Mouse (Mus musculus) lung, postnatal 25 days (tissue): ENCODE results near the gene Lamb1.

Experiments used
- DNase-seq: peaks from one replicate; pipeline ENCODE4 v3.0.0; 2022; ENCODE audit warnings: low spot score

The Lamb1 gene

DNA sequence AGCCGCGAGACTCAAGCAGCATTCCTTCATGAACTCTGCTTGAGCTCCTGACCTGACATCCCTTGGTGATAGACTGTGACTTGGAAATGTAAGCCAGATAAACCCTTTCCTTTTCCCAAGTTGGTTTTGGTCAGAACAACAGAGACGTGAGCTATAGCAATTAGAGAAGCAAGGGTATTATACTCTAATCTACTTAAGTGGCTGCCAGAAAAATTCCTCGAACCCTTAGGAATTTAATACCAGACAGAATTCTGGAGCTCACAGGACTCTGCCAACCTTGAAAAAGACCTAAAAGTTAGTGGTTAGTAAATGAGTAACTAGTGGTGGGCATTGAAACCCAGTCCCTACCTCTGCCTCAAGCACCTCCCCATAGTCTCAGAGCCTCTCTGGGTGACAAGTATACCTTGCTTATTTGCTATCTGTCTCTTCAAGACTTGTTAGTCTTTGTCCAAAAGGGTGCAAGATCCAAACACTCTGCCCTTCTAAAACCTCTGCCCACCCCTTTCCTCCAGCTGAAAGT is 18.6 kb downstream of the Lamb1 start:
- DNase-seq: no peak

DNA sequence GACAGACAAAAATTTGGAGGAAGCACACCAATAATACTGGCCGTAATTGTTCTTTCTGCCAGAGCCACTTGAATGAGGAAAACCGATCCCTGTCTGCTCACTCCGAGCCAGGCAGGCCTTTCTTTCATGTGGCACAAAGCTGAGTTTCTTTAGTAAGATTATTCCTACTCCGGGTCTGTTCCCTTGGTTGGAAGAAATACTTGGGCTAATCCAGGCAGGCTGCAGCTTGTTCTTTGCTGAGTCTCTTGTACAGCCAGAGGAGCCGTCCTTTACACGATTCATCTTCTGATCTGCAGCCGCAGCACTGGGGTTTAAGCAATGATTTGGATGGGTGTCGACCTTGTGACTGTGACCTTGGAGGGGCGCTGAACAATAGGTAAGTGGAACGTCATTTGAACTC is 24.0 kb downstream of the Lamb1 start:
- no peak for DNase-seq

- no peak for DNase-seq
These were observed 25.9 kb downstream of the Lamb1 start for GRCm38 (mm10) chr12:31290951-31291350.

- no peak for DNase-seq
These were observed 28.5 kb downstream of the Lamb1 start for GRCm38 (mm10) chr12:31293361-31294142.

DNA sequence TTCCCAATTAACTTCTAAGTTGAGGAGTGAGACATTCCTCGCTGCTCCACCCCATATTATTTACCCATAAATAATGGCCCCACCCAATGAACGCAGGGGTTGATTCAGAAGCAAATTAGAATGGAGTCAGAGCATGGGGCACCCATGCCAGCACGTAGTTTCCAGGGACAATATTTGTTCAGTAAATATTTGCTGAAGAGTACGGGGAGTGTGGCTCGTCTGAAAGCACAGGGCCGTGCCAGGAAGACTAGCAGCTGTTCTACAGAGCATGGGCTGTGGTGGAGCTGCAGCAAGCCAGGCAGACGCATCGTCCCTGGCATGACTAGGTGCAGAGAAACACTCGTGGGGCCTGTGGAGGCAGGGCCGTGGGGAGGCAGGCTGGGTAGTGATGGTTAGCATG is 29.5 kb downstream of the Lamb1 start:
- DNase-seq: peak; percentile 42

- DNase-seq: peak; percentile 21
These were observed 30.0 kb downstream of the Lamb1 start for GRCm38 (mm10) chr12:31294996-31295395.

DNA sequence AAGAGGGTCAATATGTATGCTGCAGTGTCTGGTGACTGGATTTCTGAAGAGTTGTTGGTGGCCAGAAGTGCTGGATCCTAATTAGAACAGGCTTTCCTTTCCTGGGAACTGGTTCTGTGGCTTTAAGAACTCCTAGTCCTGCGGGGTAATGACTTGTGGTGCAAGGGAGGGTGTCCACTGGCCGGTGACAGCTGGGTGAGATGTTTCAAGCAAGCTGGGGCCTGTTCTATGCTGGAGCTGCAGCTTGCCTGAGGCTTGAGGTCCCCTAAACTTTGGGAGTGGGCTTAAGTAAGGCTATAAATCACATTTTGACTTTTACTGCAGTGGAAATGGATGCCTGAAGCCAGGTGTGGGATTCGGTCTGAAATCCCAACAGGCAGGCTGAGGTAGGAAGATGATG is 30.5 kb downstream of the Lamb1 start:
- peak; percentile 37 for DNase-seq

DNA sequence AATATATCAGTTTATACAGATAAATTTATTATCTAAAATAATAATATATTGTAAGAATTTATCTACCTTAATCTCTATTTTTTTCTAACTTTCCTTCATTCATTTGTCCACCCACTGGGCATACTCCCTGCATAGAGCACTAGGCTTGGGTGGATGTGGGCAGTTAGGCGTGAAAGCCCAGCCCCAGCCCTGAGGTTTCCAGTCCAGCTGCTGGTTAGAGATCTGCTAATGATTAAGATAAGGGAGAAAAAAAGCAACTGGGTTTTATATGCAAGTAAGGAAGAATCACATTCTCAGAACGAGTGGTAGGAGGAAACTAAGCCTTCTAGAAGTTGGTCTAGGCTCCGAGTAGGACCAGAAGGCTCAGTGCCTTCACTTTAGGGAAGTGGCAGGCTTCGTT is 31.1 kb downstream of the Lamb1 start:
- no peak for DNase-seq

GRCm38 (mm10) chr12:31298122-31298521 is 33.1 kb downstream of the Lamb1 start:
- DNase-seq: no peak

GRCm38 (mm10) chr12:31298530-31298929 is 33.5 kb downstream of the Lamb1 start:
- DNase-seq: no peak

GRCm38 (mm10) chr12:31299126-31299525 is 34.1 kb downstream of the Lamb1 start:
- no peak for DNase-seq

- no peak for DNase-seq
These were observed 34.7 kb downstream of the Lamb1 start for GRCm38 (mm10) chr12:31299676-31300197.

DNA sequence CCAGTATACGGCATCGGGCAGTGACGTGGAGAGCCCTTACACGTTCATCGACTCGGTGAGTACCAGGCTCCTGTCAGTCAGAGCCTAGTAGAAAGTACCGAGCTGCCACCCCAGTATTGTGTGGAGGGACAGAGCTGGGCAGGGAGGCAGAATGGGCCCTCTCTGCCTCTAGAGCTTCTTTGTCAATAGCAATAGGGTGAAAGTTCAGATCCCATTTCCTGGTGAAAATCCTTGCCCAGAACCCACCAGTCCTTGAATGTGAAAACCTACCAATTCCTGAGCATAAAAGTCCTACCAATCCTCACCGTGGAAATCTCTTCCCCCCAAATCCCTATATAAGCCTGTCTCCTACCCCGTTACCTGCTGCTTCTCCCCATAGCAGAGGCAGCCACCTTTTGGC is 35.2 kb downstream of the Lamb1 start:
- no peak for DNase-seq

GRCm38 (mm10) chr12:31302266-31302665 is 37.2 kb downstream of the Lamb1 start:
- DNase-seq: no peak

DNA sequence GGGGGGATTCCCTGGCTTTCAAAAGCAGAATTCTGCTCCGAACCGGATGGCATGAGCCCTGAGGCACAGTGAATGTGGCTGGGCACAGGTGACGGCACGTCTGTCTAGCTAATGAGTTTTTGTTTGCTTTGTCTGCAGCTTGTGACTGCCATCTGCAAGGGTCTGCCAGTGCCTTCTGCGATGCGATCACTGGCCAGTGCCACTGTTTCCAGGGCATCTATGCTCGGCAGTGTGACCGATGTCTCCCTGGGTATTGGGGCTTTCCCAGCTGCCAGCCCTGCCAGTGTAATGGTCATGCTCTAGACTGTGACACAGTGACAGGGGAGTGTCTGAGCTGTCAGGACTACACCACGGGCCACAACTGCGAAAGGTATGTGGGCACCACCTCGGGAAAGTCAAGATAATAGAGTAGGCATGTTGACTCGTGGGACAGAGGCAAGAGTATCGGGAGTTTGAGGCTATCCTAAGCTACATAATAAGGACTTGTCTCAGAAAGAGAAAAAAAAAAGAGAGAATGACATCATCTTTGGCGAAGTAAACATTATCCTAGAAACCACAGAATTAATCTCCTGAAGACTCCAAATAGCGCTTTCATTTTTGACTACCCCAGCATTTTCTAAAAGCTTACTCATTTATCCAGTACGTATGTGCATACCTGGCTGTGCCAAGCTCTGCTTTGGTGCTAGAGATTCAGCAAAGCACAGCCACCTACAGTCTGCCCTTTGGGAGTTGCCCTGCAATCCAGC is 37.9 kb downstream of the Lamb1 start:
- DNase-seq: no peak

GRCm38 (mm10) chr12:31306075-31306675 is 41.1 kb downstream of the Lamb1 start:
- no peak for DNase-seq

GRCm38 (mm10) chr12:31307011-31307410 is 42.0 kb downstream of the Lamb1 start:
- no peak for DNase-seq

- DNase-seq: no peak
These were observed 42.7 kb downstream of the Lamb1 start for GRCm38 (mm10) chr12:31307756-31308155.

DNA sequence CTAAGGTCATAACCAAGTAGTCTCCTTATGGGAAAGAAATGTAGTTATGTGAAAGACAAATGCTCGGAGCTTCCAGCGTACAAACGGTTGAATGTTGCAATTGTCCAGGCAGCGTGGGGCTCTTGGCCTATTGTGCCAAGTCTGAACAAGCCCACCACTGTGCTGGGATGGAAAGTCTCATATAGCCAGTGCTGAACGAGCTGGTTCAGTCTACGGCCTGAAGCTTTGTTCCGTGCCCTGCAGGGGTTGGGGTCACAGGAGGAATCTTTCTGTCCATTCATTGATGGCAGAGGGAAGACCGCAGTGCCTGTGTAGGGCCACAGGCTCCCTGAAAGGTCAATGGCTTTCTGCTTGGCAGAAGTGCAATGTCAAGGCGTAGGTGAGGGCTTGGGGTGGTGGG is 45.7 kb downstream of the Lamb1 start:
- DNase-seq: no peak

DNA sequence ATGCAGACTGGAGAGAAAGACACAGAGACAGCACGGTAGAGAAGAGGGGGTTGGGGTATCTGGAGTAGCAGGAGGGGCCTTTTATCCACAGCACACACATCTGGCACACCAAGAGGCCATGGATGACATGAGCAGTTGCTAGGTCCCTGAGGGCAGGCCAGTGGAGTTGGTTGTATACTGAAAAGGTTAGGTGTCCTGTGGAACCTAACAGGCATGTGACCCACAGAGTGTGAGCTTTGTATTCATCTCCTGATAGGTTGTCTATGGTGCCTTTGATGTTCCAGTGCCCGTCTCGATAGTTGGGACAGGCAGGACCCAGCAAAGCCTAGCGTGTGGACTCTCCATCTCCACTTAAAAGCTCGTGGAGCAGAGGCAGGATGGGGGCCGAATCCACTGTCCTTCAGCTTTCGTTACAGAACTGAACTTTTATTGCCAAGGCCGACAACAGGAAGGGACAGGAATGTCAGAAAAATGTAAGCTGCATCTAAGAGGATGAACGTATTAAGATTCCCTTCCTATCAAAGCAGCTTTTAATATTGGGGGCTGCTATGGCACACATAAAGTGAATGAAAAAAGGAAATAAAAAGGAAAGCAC is 46.7 kb downstream of the Lamb1 start:
- no peak for DNase-seq

GRCm38 (mm10) chr12:31312281-31312680 is 47.2 kb downstream of the Lamb1 start:
- DNase-seq: no peak

DNA sequence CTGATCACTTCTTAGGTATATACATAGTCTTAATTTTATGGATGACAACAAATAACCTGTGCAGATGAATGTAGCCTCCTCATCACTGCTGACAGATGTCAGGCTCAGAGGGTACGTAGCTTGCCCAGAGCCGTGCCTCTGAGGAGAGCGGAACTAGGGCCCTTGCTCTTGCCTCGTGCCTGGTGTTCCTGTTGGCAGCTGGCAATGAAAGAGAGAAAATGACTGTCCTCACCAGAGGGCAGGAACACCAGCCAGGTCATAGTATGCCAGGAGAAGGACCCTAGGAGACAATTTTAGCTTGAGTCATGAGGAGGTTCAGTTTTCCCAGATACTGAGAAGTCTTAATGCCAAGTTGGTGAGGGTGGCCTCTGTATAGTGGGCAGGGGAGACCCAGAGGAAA is 48.1 kb downstream of the Lamb1 start:
- DNase-seq: no peak
